Mouse (Mus musculus) heart, postnatal 0 days (tissue): ENCODE results near the gene Gpr50. TPM values are rescaled to one million over a fixed set of nuclear protein-coding genes. Genes with fewer than 3 reads are reported as not detected.
A peak's percentile ranks its signal among the peaks of the same experiment; 100 is the strongest.

ENCODE experiments used
- ATAC-seq: fragments of 200-750 bp; cut with Nextera tagmentation; 2 replicates; pipeline ENCODE4 v1.8.0; 2017; ENCODE audit warnings: low read depth, moderate number of reproducible peaks, moderate library complexity; ENCODE audit not compliant: insufficient read depth
- DNase-seq: peaks from one replicate; pipeline ENCODE4 v3.0.0-alpha.2; 2016; ENCODE audit warnings: low spot score
- H3K27ac ChIP-seq: fragments of 300-500 bp; sonication (generic); 2 replicates; pipeline ENCODE4 v1.5.1; 2014; ENCODE audit warnings: low read depth, mild to moderate bottlenecking
- H3K27me3 ChIP-seq: fragments of 300-500 bp; sonication (generic); 2 replicates; pipeline ENCODE4 v1.6.1; 2014; ENCODE audit warnings: low read length, mixed read lengths; ENCODE audit not compliant: control insufficient read depth, insufficient read depth
- H3K36me3 ChIP-seq: fragments of 300-500 bp; sonication (generic); replicated peaks from 2 replicates; pipeline ENCODE4 v1.6.1; 2014; ENCODE audit warnings: low read length, mixed read lengths; ENCODE audit not compliant: control insufficient read depth, insufficient read depth
- H3K4me1 ChIP-seq: fragments of 300-500 bp; sonication (generic); 2 replicates; pipeline ENCODE4 v1.6.1; 2014; ENCODE audit warnings: antibody characterized with exemption; ENCODE audit not compliant: control insufficient read depth, insufficient read depth
- H3K4me2 ChIP-seq: fragments of 300-500 bp; sonication (generic); 2 replicates; pipeline ENCODE4 v1.6.1; 2014; ENCODE audit warnings: low read depth, mild to moderate bottlenecking, low read length, moderate library complexity
- H3K4me3 ChIP-seq: fragments of 300-500 bp; sonication (generic); 2 replicates; pipeline ENCODE4 v1.5.1; 2014; ENCODE audit warnings: low read depth, low read length
- H3K9ac ChIP-seq: fragments of 300-500 bp; sonication (generic); replicated peaks from 2 replicates; pipeline ENCODE4 v1.6.1; 2014; ENCODE audit warnings: low read depth, low read length, mixed read lengths
- H3K9me3 ChIP-seq: fragments of 300-500 bp; sonication (generic); replicated peaks from 2 replicates; pipeline ENCODE4 v1.6.1; 2016; ENCODE audit warnings: low read length; ENCODE audit not compliant: control insufficient read depth
- CTCF ChIP-seq: IDR thresholded peaks from 2 replicates; pipeline ENCODE4 v1.5.1; 2016; ENCODE audit warnings: antibody characterized with exemption, control low read depth, low read depth
- EP300 ChIP-seq: IDR thresholded peaks from 2 replicates; pipeline ENCODE4 v1.6.1; 2016; ENCODE audit warnings: antibody characterized with exemption, low read depth
- WGBS: fragments of 180-500 bp; shearing (Covaris S2); extraction: QIAGEN DNeasy Blood & Tissue Kit; methylation state at CpG from one replicate; pipeline ENCODE4 v1.1.7; 2014; 5-methylcytosine and 5-hydroxymethylcytosine counted together
- polyA plus RNA-seq: library from polyadenylated mRNA; unstranded; fragments of >200 nt; fragmentation: Nextera tagmentation; extraction: Ambion mirVana; gene quantifications from 2 replicates; pipeline ENCODE4 v1.2.1, GENCODE M21; 2015
- total RNA-seq: library from RNA; depleted of rRNA; stranded (reverse); fragments of >200 nt; gene quantifications from 2 replicates; pipeline ENCODE4 v1.2.3, GENCODE M21; 2014; ENCODE audit warnings: low replicate concordance

The Gpr50 gene
- total and polyA plus RNA-seq, 2 experiments from 2014 or later = not detected

DNA sequence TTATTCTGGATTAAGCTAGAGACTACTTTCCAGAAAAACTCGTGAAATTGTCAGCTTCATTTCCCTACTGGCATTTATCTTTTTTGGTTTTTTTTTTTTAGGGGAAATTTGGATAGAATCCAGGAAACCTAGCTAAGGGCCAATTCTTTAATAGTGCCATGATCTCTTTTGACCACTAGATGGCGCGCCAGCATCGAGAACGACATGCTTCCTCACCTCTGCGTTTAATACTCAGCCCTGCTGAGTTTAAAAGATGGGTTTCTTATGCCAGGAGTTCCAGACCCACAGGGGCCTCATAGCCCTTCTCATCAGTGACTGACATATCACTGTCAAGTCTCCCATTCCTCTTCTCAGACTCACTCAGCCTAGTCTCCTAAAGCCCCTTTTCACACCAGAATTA, 15.5 kb upstream of the Gpr50 start:
- no peak overlapping the region for H3K9ac ChIP-seq
- H3K36me3 ChIP-seq = no peaks in the 10 kb centered on the region
- TF ChIP-seq EP300 (no peak), CTCF (peak; percentile 66)
- H3K9me3 ChIP-seq = no peaks in the 10 kb centered on the region
- 3% methylated on average over 6 of the region's 6 CpGs for WGBS
- no peak overlapping the region for H3K27ac ChIP-seq
- ATAC-seq = no peak
- DNase-seq = peak; percentile 23
- no peaks in the 10 kb centered on the region for H3K4me1 ChIP-seq
- no peak overlapping the region for H3K4me2 ChIP-seq
- no peak overlapping the region for H3K4me3 ChIP-seq
- H3K27me3 ChIP-seq = no peaks in the 10 kb centered on the region

GRCm38 (mm10) chrX:71648434-71648833, 15.0 kb upstream of the Gpr50 start:
- Histone ChIP-seq H3K36me3 (no peaks in the 10 kb centered on the region), H3K27ac (no peak overlapping the region), H3K9ac (no peak overlapping the region), H3K9me3 (no peaks in the 10 kb centered on the region), H3K4me3 (no peak overlapping the region), H3K27me3 (no peaks in the 10 kb centered on the region), H3K4me2 (no peak overlapping the region), H3K4me1 (no peaks in the 10 kb centered on the region)
- WGBS = 11% methylated on average over 1 of the region's 1 CpGs
- TF ChIP-seq CTCF (no peak), EP300 (no peak)
- ATAC-seq = no peak
- DNase-seq = no peak

- H3K9me3 ChIP-seq = no peaks in the 10 kb centered on the region
- H3K27ac ChIP-seq = no peak overlapping the region
- TF ChIP-seq CTCF (no peak), EP300 (no peak)
- peak; percentile 7 for DNase-seq
- 40% methylated on average over 6 of the region's 6 CpGs for WGBS
- no peaks in the 10 kb centered on the region for H3K27me3 ChIP-seq
- no peaks in the 10 kb centered on the region for H3K4me1 ChIP-seq
- H3K4me3 ChIP-seq = no peak overlapping the region
- H3K36me3 ChIP-seq = no peaks in the 10 kb centered on the region
- no peak overlapping the region for H3K4me2 ChIP-seq
- no peak for ATAC-seq
- no peak overlapping the region for H3K9ac ChIP-seq
These were observed 14.5 kb upstream of the Gpr50 start for GRCm38 (mm10) chrX:71648848-71649454.

GRCm38 (mm10) chrX:71649993-71650392, 13.5 kb upstream of the Gpr50 start:
- WGBS = 44% methylated on average over 8 of the region's 8 CpGs
- DNase-seq (no peak), ATAC-seq (no peak)
- Histone ChIP-seq H3K9me3 (no peaks in the 10 kb centered on the region), H3K9ac (no peak overlapping the region), H3K4me2 (no peak overlapping the region), H3K4me3 (no peak overlapping the region), H3K27ac (no peak overlapping the region), H3K27me3 (no peaks in the 10 kb centered on the region), H3K36me3 (no peaks in the 10 kb centered on the region), H3K4me1 (no peaks in the 10 kb centered on the region)
- TF ChIP-seq EP300 (no peak), CTCF (no peak)

DNA sequence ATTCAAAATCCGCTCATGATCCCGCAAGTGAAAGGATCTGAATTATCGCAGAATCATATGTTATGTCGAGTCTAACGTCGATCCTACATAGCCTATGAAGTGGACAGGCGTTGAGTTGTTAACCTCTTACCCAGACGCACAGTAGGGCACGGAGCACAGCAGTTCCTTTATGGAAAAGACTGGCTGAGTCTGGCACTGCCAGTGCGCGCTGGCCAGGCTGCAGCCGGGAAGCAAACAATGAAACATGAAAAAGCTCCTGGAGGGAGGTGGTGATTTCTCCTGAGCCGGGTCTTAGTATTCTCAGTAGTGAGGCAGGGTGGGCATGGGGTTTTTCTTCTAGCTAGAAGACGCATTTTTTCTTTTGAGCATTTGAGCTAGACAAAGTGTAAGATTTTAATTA, 1.7 kb upstream of the Gpr50 start:
- Histone ChIP-seq H3K36me3 (no peaks in the 10 kb centered on the region), H3K4me2 (no peak overlapping the region), H3K9me3 (peaks cover 9% of the 10 kb centered on the region), H3K4me3 (no peak overlapping the region), H3K27ac (no peak overlapping the region), H3K9ac (no peak overlapping the region), H3K4me1 (no peaks in the 10 kb centered on the region), H3K27me3 (peaks cover 64% of the 10 kb centered on the region)
- ATAC-seq = no peak
- 23% methylated on average over 14 of the region's 14 CpGs for WGBS
- no peak for DNase-seq
- no peak for TF ChIP-seq EP300
- TF ChIP-seq CTCF = no peak
